Mouse (Mus musculus): ENCODE measurements around the gene Snx13. TPM values are rescaled to one million over a fixed set of nuclear protein-coding genes. Genes with fewer than 3 reads are reported as not detected.

Gene Snx13
- total RNA-seq, 1 experiment, result 13.6 TPM

DNA sequence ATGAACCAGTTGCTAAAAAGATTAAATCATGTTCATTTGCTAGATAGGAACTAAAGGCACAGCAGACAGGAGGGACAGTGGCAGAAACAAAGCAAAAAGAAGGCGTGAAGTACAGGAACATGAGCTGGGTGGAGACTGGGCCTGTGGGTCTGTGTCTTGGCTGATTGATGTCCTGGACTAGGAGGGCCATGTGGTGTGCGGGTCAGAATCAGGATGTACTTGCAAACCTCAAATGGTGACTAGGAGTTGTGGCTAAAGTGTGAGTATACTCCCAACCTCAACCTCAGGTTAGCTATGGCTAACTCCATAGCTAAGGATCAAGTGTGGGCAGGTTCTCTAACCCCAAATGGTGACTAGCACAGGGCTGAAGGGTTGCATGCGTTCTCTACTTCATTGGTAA, 107.2 kb downstream of the Snx13 start:
- no peak for TF ChIP-seq MAFK (IDR thresholded peaks at IDR 0.05; ENCODE audit: insufficient read depth, low read depth, low read length)
- no peak for TF ChIP-seq CHD2 (IDR thresholded peaks at IDR 0.05; ENCODE audit: low read depth, low read length)
- TF ChIP-seq ZC3H11A (IDR thresholded peaks at IDR 0.05; ENCODE audit: borderline replicate concordance, low read depth, low read length), result no peak
- no peak for TF ChIP-seq HCFC1 (IDR thresholded peaks at IDR 0.05; ENCODE audit: borderline replicate concordance, insufficient read depth, low read length)
- no peak for TF ChIP-seq ZNF384 (IDR thresholded peaks at IDR 0.05; ENCODE audit: low read depth, low read length)
- Histone ChIP-seq H3K9ac (ENCODE audit: insufficient read depth, low read depth, low read length, poor library complexity, severe bottlenecking) (no peak overlapping the region), H3K36me3 (ENCODE audit: control insufficient read depth, insufficient read depth, low read length, poor library complexity, severe bottlenecking) (no peaks in the 10 kb centered on the region), H3K9me3 (ENCODE audit: control insufficient read depth, insufficient read depth, low read depth, low read length) (no peaks in the 10 kb centered on the region), H3K4me1 (ENCODE audit: control insufficient read depth in 2 of 2, insufficient read depth in 2 of 2, low read length in 2 of 2, poor library complexity in 1 of 2) (no peaks in the 10 kb centered on the region), H3K27ac (ENCODE audit: insufficient read depth, low read depth, low read length, poor library complexity, severe bottlenecking) (no peak overlapping the region), H3K4me3 (ENCODE audit: insufficient read depth in 1 of 2, low read depth in 1 of 2, low read length in 2 of 2, poor library complexity in 1 of 2, severe bottlenecking in 1 of 2) (no peak overlapping the region)
- no peak for DNase-seq (ENCODE audit: low read depth, low spot score)
- in situ Hi-C loops (cut with MboI; ENCODE audit: low sequenced_read_pairs in 2 of 2, unreplicated experiment in 2 of 2), result no loop called here

DNA sequence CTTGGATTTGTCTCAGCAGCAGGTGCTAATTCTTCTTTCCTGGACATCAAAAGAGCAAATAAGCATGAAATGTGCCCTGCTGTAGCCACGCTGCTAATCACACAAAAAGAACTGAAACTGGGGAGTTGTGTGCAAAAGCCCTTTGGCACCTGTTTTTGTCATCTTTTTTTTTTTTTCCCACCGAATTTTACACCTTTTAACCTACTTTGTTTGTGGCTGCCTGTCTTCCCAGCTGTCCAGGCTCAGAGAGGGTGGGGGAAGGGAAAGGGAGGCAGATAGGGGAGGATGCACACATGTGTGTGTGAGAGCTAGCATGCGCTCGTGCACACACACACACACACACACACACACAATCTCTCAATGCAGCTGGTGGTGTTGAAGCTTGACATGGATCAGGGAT, 110.3 kb downstream of the Snx13 start:
- TF ChIP-seq MAFK (IDR thresholded peaks at IDR 0.05; ENCODE audit: insufficient read depth, low read depth, low read length) (no peak), ZC3H11A (IDR thresholded peaks at IDR 0.05; ENCODE audit: borderline replicate concordance, low read depth, low read length) (no peak), ZNF384 (IDR thresholded peaks at IDR 0.05; ENCODE audit: low read depth, low read length) (no peak), HCFC1 (IDR thresholded peaks at IDR 0.05; ENCODE audit: borderline replicate concordance, insufficient read depth, low read length) (no peak), CHD2 (IDR thresholded peaks at IDR 0.05; ENCODE audit: low read depth, low read length) (no peak)
- in situ Hi-C loops (cut with MboI; ENCODE audit: low sequenced_read_pairs in 2 of 2, unreplicated experiment in 2 of 2), result no loop called here

GRCm38 (mm10) chr12:35161690-35162089, 114.7 kb downstream of the Snx13 start:
- in situ Hi-C loops (cut with MboI; ENCODE audit: low sequenced_read_pairs in 2 of 2, unreplicated experiment in 2 of 2), result no loop called here
- no peak overlapping the region for H3K9ac ChIP-seq (ENCODE audit: insufficient read depth, low read depth, low read length, poor library complexity, severe bottlenecking)
- H3K27ac ChIP-seq (ENCODE audit: insufficient read depth, low read depth, low read length, poor library complexity, severe bottlenecking), result no peak overlapping the region
- no peaks in the 10 kb centered on the region for H3K36me3 ChIP-seq (ENCODE audit: control insufficient read depth, insufficient read depth, low read length, poor library complexity, severe bottlenecking)
- H3K4me3 ChIP-seq (ENCODE audit: insufficient read depth in 1 of 2, low read depth in 1 of 2, low read length in 2 of 2, poor library complexity in 1 of 2, severe bottlenecking in 1 of 2), result no peak overlapping the region
- no peaks in the 10 kb centered on the region for H3K9me3 ChIP-seq (ENCODE audit: control insufficient read depth, insufficient read depth, low read depth, low read length)
- TF ChIP-seq ZC3H11A (IDR thresholded peaks at IDR 0.05; ENCODE audit: borderline replicate concordance, low read depth, low read length), result no peak
- no peak for TF ChIP-seq MAFK (IDR thresholded peaks at IDR 0.05; ENCODE audit: insufficient read depth, low read depth, low read length)
- TF ChIP-seq CHD2 (IDR thresholded peaks at IDR 0.05; ENCODE audit: low read depth, low read length), result no peak
- no peak for TF ChIP-seq HCFC1 (IDR thresholded peaks at IDR 0.05; ENCODE audit: borderline replicate concordance, insufficient read depth, low read length)
- TF ChIP-seq ZNF384 (IDR thresholded peaks at IDR 0.05; ENCODE audit: low read depth, low read length), result no peak
- DNase-seq (ENCODE audit: low read depth, low spot score), result no peak
- H3K4me1 ChIP-seq (ENCODE audit: control insufficient read depth in 2 of 2, insufficient read depth in 2 of 2, low read length in 2 of 2, poor library complexity in 1 of 2), result no peaks in the 10 kb centered on the region

More for the DNA sequence above, 110.3 kb downstream of the Snx13 start:
- Histone ChIP-seq H3K4me1 (ENCODE audit: control insufficient read depth in 2 of 2, insufficient read depth in 2 of 2, low read length in 2 of 2, poor library complexity in 1 of 2) (no peaks in the 10 kb centered on the region), H3K9me3 (ENCODE audit: control insufficient read depth, insufficient read depth, low read depth, low read length) (no peaks in the 10 kb centered on the region), H3K9ac (ENCODE audit: insufficient read depth, low read depth, low read length, poor library complexity, severe bottlenecking) (no peak overlapping the region), H3K27ac (ENCODE audit: insufficient read depth, low read depth, low read length, poor library complexity, severe bottlenecking) (no peak overlapping the region), H3K36me3 (ENCODE audit: control insufficient read depth, insufficient read depth, low read length, poor library complexity, severe bottlenecking) (no peaks in the 10 kb centered on the region), H3K4me3 (ENCODE audit: insufficient read depth in 1 of 2, low read depth in 1 of 2, low read length in 2 of 2, poor library complexity in 1 of 2, severe bottlenecking in 1 of 2) (no peak overlapping the region)
- DNase-seq (ENCODE audit: low read depth, low spot score), result no peak

- TF ChIP-seq CHD2 (IDR thresholded peaks at IDR 0.05; ENCODE audit: low read depth, low read length) (no peak), ZC3H11A (IDR thresholded peaks at IDR 0.05; ENCODE audit: borderline replicate concordance, low read depth, low read length) (no peak), HCFC1 (IDR thresholded peaks at IDR 0.05; ENCODE audit: borderline replicate concordance, insufficient read depth, low read length) (no peak), ZNF384 (IDR thresholded peaks at IDR 0.05; ENCODE audit: low read depth, low read length) (no peak), MAFK (IDR thresholded peaks at IDR 0.05; ENCODE audit: insufficient read depth, low read depth, low read length) (no peak)
- no peak overlapping the region for H3K4me3 ChIP-seq (ENCODE audit: insufficient read depth in 1 of 2, low read depth in 1 of 2, low read length in 2 of 2, poor library complexity in 1 of 2, severe bottlenecking in 1 of 2)
- no peaks in the 10 kb centered on the region for H3K36me3 ChIP-seq (ENCODE audit: control insufficient read depth, insufficient read depth, low read length, poor library complexity, severe bottlenecking)
- H3K27ac ChIP-seq (ENCODE audit: insufficient read depth, low read depth, low read length, poor library complexity, severe bottlenecking), result no peak overlapping the region
- in situ Hi-C loops (cut with MboI; ENCODE audit: low sequenced_read_pairs in 2 of 2, unreplicated experiment in 2 of 2), result no loop called here
- H3K4me1 ChIP-seq (ENCODE audit: control insufficient read depth in 2 of 2, insufficient read depth in 2 of 2, low read length in 2 of 2, poor library complexity in 1 of 2), result no peaks in the 10 kb centered on the region
- no peaks in the 10 kb centered on the region for H3K9me3 ChIP-seq (ENCODE audit: control insufficient read depth, insufficient read depth, low read depth, low read length)
- no peak for DNase-seq (ENCODE audit: low read depth, low spot score)
- no peak overlapping the region for H3K9ac ChIP-seq (ENCODE audit: insufficient read depth, low read depth, low read length, poor library complexity, severe bottlenecking)
These were observed 123.3 kb downstream of the Snx13 start for GRCm38 (mm10) chr12:35170275-35170674.

DNA sequence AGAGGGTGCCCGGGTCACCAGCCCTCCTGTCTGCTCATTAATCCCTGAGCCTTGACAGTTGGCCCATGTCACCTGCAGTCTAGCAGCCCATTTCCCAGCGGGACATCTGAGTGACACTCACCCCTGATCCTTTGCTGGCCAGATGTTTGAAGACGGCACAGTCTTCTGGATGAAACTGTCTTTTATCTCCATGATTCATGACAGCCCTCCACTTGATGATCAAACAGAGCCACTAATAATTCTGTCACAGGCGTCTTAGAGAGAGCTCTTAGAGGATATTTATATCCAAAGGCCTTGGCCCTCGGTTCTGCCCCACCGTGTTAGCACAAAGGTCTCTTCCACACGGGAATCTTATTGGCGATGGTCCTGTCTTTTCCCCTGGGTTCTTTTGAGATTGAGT, 129.0 kb downstream of the Snx13 start:
- Histone ChIP-seq H3K27ac (ENCODE audit: insufficient read depth, low read depth, low read length, poor library complexity, severe bottlenecking) (no peak overlapping the region), H3K36me3 (ENCODE audit: control insufficient read depth, insufficient read depth, low read length, poor library complexity, severe bottlenecking) (no peaks in the 10 kb centered on the region), H3K9me3 (ENCODE audit: control insufficient read depth, insufficient read depth, low read depth, low read length) (no peaks in the 10 kb centered on the region), H3K9ac (ENCODE audit: insufficient read depth, low read depth, low read length, poor library complexity, severe bottlenecking) (no peak overlapping the region), H3K4me1 (ENCODE audit: control insufficient read depth in 2 of 2, insufficient read depth in 2 of 2, low read length in 2 of 2, poor library complexity in 1 of 2) (no peaks in the 10 kb centered on the region), H3K4me3 (ENCODE audit: insufficient read depth in 1 of 2, low read depth in 1 of 2, low read length in 2 of 2, poor library complexity in 1 of 2, severe bottlenecking in 1 of 2) (no peak overlapping the region)
- no peak for DNase-seq (ENCODE audit: low read depth, low spot score)
- in situ Hi-C loops (cut with MboI; ENCODE audit: low sequenced_read_pairs in 2 of 2, unreplicated experiment in 2 of 2), result loop anchor here (25.0 kb wide), 1 partner anchor 514 kb away; no protein-coding TSS in a partner anchor
- TF ChIP-seq HCFC1 (IDR thresholded peaks at IDR 0.05; ENCODE audit: borderline replicate concordance, insufficient read depth, low read length) (no peak), ZNF384 (IDR thresholded peaks at IDR 0.05; ENCODE audit: low read depth, low read length) (no peak), CHD2 (IDR thresholded peaks at IDR 0.05; ENCODE audit: low read depth, low read length) (no peak), MAFK (IDR thresholded peaks at IDR 0.05; ENCODE audit: insufficient read depth, low read depth, low read length) (no peak), ZC3H11A (IDR thresholded peaks at IDR 0.05; ENCODE audit: borderline replicate concordance, low read depth, low read length) (no peak)
